Mouse (Mus musculus): Measurements from ENCODE around the gene Ints6.
"Not testable (repeated sequence)": the region's sequence is repeated elsewhere in the genome, so short reads cannot be mapped to it uniquely, and the experiment has no call there.

Ints6 gene

DNA sequence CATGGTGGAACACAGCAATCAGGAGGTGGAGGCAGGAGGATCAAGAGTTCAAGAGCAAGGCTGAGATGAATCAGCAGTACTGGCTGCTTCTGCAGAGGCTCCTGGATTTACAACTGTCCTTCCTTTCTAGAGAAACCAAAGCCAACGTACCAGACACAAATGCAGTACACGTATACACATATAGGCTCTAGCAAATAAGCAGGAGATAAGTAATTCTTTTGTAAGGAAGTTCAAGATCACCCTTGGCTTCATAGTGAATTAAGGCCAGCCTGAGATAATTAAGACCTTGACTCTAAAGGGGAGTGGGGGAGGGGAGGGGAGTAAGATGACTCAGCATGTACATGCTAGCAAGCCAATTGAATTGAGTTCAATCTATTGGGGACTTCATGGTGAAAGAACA, 9.5 kb downstream of the Ints6 start:
- DNase-seq: no peak

DNA sequence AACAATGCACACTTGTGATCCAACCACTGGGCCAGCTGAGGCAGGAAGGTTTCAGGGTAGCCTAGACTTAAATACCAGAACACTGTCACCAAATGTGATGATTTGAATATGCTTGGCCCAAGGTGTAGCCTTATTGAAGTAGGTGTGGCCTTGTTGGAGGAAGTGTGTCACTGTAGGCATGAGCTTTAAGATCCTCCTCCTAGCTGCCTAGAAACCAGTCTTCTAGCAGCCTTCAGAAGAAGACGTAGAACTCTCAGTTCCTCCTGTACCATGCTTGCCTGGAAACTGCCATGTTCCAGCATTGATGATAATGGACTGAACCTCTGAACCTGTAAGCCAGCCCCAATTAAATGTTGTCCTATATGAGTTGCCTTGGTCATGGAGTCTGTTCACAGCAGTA, 25.3 kb downstream of the Ints6 start:
- DNase-seq: no peak

DNA sequence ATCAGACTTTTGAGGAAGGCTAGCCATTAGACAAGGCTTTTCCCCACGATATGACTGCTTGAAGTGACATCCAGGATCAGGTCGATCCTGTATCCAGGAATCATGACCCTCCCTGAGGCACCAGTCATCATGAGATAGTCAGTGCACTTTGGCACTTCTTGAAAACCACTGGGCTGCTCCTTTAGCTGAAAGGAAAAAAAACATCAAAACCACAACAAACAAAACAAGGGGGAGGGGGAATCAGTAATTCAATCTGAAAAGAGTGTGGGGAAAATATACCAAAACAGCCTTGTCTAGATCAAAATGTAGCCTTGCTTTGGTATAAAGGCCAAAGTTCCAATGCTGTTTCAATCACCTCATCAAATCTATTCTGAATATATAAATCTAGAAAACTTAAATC, 27.3 kb downstream of the Ints6 start:
- DNase-seq: no peak

DNA sequence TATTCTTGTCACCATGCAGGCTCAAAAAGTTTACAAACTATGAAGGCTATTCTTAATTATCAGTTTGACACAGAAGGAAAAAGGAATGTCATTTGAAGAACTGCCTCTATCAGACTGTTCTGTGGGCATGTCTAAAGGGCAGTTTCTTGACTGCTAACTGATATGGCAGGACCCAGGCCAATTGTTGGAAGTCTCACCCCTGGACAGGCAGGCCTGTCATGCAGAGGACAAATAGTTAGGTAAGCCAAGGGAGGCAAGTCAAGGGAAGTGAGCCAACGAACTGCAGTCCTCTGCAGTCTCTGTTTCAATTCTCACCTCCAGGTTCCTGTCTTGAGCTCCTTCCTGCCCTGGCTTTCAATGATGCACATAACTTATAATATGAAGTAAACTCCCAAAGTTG, 29.1 kb downstream of the Ints6 start:
- no peak for DNase-seq

DNA sequence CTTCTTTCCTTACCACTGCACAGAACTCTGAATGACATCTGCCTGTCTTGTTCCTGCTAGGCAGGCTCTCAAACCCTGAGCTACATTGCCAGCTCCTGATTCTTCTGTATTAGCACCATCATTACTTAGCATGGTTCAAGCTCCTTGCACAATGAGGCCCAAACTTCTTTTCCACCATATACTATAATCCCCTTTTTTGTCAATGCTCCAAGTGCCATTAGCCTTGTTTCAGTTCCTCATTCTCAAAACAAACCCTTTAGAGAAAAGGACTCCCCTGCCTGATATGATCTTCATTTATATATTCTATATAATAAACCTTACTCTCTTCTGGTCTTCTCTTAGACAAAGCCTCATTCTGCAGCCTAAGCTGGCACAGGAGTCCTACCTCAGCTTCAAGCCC, 36.4 kb downstream of the Ints6 start:
- no peak for DNase-seq

DNA sequence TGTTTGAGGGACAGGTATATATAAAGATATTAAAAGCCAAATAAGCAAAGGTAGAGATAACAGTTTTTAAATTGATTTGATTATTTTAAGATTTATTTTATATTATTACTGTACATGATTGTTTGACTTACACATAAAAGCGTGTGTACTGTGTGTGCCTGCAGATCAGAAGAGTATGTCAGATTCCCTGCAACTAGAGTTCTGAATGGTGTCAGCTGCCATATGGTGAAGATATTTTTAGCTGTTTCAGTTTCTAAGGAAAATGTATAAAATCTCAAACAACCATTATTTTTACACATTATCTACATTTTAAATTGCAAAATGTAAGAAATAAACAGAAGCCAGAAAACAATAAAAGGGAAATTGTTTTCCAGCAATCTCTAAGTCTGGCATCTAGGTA, 39.3 kb downstream of the Ints6 start:
- DNase-seq: no peak

DNA sequence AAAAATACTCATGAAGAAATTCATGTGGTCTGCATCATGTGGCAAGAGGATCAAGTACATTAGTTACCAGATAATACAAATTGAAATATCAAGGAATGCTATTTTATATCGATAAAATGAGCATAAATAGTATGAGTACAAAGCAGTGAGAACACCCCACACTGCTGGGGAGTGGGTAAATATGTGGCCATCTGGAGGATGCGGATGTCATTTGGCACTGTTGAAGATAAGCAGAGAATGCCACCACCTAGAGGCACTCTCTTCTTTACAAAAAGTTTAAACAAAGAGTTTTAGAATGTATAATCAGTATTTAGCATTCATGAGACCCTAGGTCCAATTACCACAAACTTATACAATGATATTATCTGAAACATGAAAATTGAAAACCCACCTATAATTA, 42.8 kb downstream of the Ints6 start:
- DNase-seq: no peak

DNA sequence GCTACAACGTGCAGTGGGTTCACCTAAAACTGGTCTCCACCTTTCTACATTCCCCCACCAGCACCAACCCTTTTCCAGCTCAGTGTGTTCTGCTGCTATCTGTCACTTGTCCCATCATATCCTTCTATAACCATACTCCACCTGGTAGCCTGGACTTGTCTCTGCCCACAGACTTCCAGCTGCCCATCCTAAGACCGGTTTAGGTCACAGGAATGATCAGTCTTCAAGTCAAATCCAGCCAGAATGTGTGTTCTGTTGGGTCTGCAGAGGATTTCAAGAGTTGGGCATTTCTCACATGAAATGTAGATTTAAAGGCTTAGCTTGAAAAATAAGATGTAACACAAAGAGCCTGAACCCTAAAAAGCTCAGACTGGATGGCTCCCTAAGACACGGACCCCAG, 87.3 kb downstream of the Ints6 start:
- DNase-seq: no peak

DNA sequence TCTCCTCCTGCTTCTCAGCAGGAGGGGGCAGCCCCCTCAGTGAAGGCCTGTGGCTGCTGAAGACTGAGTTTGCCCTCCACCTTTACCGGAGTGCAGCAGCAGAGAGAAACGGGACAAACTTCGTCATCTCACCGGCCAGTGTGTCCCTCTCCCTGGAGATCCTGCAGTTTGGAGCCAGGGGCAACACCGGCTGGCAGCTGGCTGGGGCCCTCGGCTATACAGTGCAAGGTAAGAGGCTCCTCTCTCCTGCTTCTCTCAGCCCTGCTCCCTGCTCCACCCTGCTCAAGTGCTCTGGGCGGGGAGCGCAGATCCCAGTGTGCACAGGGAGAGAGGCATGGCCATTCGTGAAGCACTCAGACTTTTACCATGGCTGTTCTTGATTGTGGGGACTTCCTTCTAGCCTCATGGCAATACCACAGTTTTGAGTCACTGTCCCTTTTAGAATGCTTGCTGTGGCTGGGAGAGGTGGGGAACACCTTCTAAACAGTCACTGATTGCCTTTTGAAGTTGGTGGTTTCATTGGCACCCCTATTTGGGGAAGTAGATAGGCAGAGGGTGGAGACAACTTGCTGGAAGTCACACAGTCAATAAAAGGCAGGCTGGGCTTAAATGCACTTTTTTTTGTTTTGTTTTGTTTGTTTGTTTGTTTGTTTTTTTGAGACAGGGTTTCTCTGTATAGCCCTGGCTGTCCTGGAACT, 95.8 kb downstream of the Ints6 start:
- DNase-seq: no peak

DNA sequence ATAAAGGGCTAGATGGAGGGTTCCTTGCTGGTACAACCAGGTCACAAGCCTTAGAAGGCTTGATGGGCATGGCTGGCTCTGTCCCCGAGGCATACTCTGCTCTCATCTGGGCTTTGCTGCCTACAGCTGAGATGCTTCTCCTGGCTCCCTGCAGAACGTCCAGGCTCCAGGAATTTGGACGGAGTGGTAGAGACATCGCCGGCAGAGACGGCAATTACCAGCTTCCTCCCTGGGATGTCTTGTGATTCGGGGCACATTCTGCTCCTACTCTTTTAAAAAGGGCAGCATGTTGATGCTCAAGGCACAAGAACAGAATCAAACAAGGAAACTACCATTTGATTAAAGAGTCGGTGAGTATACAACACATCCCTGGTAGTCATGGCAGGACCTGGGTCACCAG, 97.6 kb downstream of the Ints6 start, which contains the start of gene Serpine3:
Serpine3 (plus strand) TSS at position 301 of the 400 bp plus-strand sequence.
- DNase-seq: no peak

DNA sequence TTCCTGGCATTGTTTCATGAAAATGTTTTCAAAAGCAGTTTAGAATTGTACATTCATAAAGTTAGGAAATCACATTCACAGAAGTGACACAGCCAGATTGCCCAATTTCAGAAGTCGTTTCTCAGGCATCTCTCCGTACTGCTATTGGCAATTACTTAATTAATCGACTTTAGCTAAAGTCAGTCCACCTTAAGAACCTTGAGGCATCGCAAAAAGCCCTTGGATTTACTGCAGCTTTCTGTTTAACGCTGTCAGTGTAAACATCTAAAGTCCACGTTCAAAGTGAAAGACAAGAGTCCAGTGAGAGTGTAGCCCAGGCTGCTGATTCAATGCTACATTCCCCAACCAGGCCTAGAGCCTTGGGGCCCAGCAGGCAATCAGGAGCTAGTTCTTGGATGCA, 98.6 kb downstream of the Ints6 start:
- no peak for DNase-seq

DNA sequence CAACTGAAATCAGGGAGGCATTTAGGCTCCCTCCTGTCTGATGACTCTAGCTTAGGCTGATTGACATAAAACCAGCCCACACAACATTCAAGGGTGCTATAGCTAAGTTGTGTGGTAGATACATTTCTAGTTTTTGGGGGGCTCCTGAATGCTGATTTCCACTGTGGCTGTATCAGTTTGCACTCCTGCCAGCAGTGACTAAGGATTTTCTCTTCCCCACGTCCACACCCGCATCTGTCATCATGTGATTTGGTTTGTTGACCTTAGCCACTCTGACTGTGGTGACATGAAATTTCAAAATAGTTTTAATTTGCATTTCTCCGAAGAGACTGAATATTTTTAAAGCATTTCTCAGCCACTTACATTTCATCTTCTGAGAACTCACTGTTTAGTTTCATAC, 103.5 kb downstream of the Ints6 start:
- DNase-seq: no peak

DNA sequence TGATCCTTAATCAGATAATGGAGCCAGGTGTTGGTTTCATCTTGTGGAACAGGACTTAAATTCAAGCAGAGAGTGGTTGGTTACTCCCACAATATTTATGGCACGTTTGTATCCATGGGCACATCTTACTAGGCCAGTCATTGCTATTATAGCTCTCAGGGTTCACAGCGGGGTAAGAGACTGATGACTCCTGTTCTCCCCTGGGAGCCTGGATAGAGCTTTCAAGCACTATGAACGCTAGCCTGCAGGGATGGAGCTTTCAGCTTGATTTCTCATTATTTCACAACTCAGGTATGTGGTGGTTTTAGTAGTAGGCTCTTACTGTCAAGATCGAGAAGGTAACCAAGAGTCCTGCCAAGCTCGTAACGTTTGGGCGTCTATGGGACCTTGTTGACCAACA, 105.0 kb downstream of the Ints6 start:
- no peak for DNase-seq

DNA sequence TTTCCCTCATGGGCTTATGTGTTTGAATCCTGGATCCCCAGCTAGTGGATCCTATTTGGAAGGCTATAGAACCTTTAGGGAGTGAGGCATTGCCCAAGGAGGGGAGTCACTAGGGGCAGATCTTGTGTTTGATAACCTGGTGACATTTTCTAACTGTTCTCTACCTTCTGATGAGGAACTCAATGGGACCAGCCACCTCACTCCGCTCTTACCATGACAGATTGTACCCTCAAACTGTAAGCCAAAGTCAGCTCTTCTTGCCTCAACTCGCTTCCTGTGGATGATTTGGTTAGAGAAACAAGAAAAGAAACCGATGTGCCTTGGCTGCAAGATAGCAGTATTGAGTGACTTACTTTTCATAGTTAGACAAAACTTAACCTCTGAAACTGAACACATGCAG, 109.2 kb downstream of the Ints6 start:
- DNase-seq: no peak

DNA sequence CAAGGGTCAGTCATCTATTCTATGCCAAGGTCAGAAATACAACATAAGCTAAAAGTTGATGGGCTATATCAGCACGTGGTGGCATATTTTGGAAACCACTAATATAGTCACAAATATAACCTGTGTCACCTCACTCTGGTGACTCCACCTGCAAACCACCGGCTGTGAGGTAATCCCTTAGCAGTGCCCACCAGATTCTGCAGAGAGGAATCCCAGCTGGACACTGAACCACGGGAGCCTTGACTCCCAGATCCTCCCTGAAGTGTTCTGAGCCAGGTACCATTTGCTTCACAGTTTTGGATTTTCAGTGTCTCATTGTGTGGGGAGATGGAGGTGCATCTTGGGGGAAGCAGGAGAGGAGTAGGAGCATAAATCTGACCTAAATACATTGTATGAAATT, 110.6 kb downstream of the Ints6 start:
- no peak for DNase-seq

DNA sequence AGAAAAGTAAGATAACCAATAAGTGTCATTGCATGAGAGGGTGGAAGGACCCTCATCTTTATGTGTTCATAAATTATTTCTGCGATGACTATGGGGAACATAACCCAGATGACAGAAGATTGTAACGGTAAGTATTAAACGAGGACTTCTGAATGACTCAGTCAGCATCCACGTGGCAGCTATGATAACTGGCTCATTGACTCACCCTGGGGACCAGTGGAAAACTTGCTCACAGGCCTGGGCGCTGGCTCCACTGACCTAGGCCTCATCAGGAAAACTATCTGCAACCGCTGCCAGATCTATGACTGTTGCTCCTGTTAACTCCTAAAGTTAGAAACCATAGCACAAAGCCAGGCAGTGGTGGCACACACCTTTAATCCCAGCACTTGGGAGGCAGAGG, 112.6 kb downstream of the Ints6 start:
- no peak for DNase-seq

DNA sequence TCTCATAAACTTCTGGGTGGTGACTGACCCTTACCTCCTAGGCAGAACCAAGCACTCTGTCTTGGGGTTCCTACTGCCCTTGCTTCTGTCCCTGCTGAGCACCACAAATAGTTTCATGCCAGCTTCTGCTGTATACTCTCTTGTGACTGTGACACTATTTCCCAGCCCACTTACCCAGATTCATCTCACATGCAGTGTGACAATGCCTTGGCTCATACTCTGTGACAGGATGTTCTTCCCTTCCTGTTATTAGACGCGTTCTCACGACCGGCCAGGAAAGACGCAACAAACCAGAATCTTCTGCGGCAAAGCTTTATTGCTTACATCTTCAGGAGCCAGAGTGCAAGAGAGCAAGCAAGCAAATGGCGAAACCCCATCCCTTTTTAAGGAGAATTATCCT, 118.6 kb downstream of the Ints6 start:
- DNase-seq: not testable (repeated sequence)

DNA sequence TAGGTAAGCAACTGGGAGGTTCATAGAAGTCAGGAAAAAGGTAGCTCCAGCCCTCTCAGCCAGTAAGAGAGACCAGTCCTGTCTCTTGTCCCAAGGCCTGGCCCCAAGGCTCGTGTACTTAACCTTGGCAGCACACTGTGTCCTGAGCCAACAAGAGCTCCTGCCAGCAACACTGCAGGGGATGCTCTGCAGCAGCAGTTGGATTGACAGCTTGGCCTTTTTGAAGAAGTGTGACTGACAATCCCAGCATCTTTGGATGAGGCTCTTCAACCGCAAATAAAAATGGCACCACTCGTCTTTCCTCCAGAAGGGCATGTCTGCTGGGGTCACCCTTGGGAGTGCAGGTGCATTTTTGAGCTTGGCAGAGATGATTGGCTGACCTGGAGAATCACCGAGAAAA, 120.6 kb downstream of the Ints6 start:
- no peak for DNase-seq

DNA sequence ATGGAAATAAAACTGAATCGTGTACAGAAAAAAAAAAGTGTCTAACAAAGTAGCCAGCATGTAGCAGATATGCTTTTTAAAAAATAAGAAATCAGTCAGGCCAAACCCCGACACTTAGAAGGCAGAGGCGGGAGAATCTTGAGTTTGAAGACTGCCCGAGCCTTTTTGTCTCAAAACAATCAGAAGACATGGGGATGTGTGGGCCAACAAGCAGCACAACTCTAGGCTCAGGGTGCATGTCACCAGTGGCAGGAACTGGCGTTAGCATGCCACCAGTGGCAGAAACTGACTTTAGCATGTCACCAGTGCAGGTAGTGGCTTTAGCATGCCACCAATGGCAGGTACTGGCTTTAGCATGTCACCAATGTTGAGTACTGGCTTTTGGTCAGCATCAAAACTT, 121.4 kb downstream of the Ints6 start:
- DNase-seq: no peak

DNA sequence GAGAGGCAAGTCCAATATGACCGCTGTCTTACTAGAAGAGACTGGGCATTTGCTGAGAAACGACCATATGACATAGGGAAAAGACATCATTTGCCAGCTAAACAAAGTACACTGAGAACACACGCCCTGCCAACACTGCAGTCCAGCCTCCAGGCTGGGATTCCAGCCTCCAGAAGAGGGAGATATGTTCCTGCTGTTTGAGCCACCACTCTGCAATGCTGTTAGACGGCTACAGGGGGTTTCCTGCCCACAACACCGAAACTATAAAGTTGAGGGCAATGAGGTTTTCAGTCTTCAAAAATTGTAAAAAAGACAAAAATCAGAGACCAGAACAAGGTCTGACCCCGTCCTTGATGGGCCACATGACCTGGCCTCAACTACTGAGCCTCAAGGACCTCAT, 121.9 kb downstream of the Ints6 start:
- no peak for DNase-seq

DNA sequence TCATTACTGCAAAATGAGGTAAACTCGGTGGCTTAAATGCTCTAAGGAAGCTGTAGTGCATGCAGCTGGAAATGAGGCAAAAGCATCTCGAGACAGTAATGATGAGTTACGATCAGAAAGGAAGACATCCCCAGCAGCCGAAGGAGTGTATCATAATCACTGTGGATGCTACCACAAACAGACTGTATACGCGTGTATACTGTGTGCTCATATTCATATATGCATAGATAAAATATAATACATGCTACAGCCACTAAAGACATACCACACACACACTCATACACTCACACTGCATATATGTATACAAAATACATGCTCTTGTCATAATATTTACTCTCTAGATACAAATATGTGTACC, 122.6 kb downstream of the Ints6 start:
- no peak for DNase-seq

DNA sequence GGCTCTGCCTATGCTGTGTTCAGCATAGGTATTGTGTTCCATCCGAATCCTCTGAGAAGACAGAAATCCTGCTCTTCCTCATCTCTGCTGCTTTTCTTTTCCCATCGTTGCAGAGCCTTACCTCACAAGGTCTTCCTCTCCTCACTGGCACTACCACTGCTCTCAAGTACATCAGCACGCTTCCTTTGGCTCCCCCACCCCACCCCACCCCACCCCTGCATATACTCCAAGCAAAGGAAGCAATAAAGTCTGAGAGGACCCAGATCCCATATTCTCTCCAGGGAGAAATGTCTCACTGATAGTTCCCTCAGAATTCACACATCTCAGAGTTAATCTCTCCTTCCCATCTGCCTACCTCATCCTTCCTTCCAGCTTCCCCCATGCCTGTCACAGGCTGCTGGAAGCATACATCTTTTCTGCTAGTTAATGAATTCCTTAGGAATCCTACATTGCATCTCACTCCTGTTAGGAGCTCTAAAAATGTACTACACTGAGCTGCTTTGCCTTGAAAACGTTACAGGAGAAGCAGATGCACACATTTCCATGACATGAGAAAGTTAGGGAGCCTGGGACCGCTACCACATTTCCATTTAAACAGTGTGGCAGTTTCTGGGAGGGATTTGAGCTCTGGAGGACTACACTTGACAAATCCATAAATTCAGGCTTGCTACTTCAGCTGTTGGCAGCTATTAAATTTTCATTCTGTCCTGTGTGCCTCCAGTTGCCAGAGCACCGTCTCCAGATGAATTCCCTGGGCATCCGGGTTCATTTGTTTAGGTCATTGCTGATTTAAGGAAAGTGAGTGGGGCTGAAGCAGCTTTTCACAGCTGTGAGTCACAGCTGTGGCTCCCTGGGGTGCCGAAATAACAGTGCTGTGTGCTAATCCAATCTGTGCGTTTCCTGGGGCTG, 123.3 kb downstream of the Ints6 start:
- no peak for DNase-seq

DNA sequence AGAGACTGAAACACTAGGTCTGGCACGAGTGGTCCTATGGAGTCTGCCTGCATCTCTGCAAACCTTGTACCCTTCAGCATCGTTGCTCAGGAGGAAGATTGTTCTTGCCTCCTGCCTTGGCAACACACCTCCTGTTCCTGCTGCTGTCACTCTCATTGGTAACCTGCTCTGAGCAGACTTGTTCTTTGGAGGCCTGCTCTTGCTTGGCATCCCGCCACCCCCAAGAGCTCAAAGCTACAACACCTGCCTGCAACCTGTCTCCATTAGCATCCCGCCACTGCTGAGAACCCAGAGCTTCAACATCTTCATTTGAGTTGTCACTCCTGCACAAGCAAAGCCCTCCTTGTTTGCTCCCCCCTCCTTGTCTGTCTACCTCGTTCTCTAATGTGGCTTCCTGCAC, 133.0 kb downstream of the Ints6 start:
- no peak for DNase-seq
